Mouse (Mus musculus) lung, adult 2 months (tissue): ENCODE data around the gene Mixl1.
A peak's percentile ranks its signal among the peaks of the same experiment; 100 is the strongest.

ENCODE experiments used
- CTCF ChIP-seq: fragments of 200-500 bp; IDR thresholded peaks from 2 replicates; pipeline ENCODE4 v1.5.1; 2011; ENCODE audit warnings: mild to moderate bottlenecking, low read length, control low read depth; ENCODE audit not compliant: insufficient read depth
- POLR2A ChIP-seq: fragments of 200-500 bp; IDR thresholded peaks from 2 replicates; pipeline ENCODE4 v1.6.1; 2011; ENCODE audit warnings: low read depth, mild to moderate bottlenecking, control low read depth, low read length, borderline replicate concordance; ENCODE audit errors: extremely low read depth

- TF ChIP-seq CTCF (peak; percentile 98), POLR2A (no peak)
Observed at GRCm38 (mm10) chr1:180719951-180720689, 23.3 kb upstream of the Mixl1 start.
